Mouse (Mus musculus) megakaryocyte, embryonic 14.5 days (primary cell): ENCODE data around the gene Cyp51. TPM values are rescaled to one million over a fixed set of nuclear protein-coding genes. Genes with fewer than 3 reads are reported as not detected.

Experiments used
- H3K27me3 ChIP-seq: replicated peaks from 2 replicates; pipeline ENCODE3; 2012; ENCODE audit warnings: inconsistent platforms
- H3K36me3 ChIP-seq: replicated peaks from 2 replicates; pipeline ENCODE3; 2012; ENCODE audit warnings: low read length, inconsistent platforms, mixed read lengths
- H3K4me1 ChIP-seq: 2 replicates; pipeline ENCODE4 v1.6.1; 2012; ENCODE audit warnings: inconsistent platforms
- H3K4me3 ChIP-seq: replicated peaks from 2 replicates; pipeline ENCODE3; 2012; ENCODE audit warnings: moderate library complexity, mild to moderate bottlenecking, inconsistent platforms
- H3K9me3 ChIP-seq: 2 replicates; pipeline ENCODE4 v1.6.1; 2012; ENCODE audit warnings: inconsistent platforms
- FLI1 ChIP-seq: IDR thresholded peaks from 2 replicates; pipeline ENCODE4 v1.6.1; 2012; ENCODE audit warnings: low read length, inconsistent platforms, mixed read lengths
- GATA1 ChIP-seq: IDR thresholded peaks from 3 replicates; pipeline ENCODE4 v1.6.1; 2012; ENCODE audit warnings: mixed read lengths, low read length, inconsistent platforms, borderline replicate concordance
- polyA plus RNA-seq: library from polyadenylated mRNA; stranded (reverse); fragments of >175 nt; gene quantifications from 2 replicates; pipeline ENCODE4 v1.2.3, GENCODE M21; 2012; ENCODE audit warnings: low replicate concordance; ENCODE audit not compliant: insufficient read depth

Gene Cyp51
- polyA plus RNA-seq, 1 experiment = 58.0 TPM

DNA sequence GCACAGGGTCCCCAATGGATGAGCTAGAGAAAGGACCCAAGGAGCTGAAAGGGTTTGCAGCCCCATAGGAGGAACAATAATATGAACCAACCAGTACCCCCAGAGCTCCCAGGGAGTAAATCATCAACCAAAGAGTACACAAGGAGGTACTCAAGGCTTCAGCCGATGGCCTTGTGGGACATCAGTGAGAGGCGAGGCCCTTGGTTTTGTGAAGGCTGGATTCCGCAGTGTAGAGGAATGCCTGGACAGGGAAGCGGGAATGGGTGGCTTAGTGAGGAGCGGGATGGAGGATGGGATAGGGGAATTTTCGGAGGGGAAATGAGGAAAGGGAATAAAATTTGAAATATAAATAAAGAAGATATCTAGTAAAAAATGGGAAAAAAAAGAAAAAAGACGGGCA, 19.6 kb downstream of the Cyp51 start:
- Histone ChIP-seq H3K9me3 (no peaks in the 10 kb centered on the region), H3K27me3 (no peaks in the 10 kb centered on the region), H3K4me3 (no peak overlapping the region), H3K4me1 (no peaks in the 10 kb centered on the region), H3K36me3 (peaks cover 96% of the 10 kb centered on the region)
- TF ChIP-seq FLI1 (no peak), GATA1 (no peak)

GRCm38 (mm10) chr5:4081513-4081912, 23.0 kb downstream of the Cyp51 start:
- no peak overlapping the region for H3K4me3 ChIP-seq
- H3K27me3 ChIP-seq = no peaks in the 10 kb centered on the region
- no peaks in the 10 kb centered on the region for H3K9me3 ChIP-seq
- H3K36me3 ChIP-seq = peaks cover 96% of the 10 kb centered on the region
- H3K4me1 ChIP-seq = no peaks in the 10 kb centered on the region
- no peak for TF ChIP-seq FLI1
- no peak for TF ChIP-seq GATA1

GRCm38 (mm10) chr5:4080861-4081260, 23.7 kb downstream of the Cyp51 start:
- Histone ChIP-seq H3K27me3 (no peaks in the 10 kb centered on the region), H3K9me3 (no peaks in the 10 kb centered on the region), H3K36me3 (peaks cover 96% of the 10 kb centered on the region), H3K4me1 (no peaks in the 10 kb centered on the region), H3K4me3 (no peak overlapping the region)
- TF ChIP-seq FLI1 (no peak), GATA1 (no peak)

DNA sequence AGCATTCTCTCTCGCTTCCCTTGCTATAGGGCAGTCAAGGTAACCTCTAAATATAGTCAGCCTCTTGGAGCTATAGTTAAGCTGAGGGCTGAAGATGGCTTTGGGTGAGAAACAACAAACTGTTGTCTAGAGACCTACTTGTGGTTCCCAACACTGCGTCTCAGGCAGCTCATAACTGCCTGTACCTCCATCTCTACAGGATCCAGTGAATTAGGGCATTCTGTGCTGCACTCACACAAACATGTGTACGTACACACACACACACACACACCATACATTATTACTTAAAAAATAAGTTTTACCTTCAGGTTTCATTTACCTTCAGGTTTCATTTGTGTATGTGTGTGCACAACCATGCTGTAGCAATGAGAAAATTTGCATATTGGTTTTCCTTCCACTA, 25.5 kb downstream of the Cyp51 start:
- H3K4me3 ChIP-seq = no peak overlapping the region
- no peaks in the 10 kb centered on the region for H3K27me3 ChIP-seq
- TF ChIP-seq FLI1 (no peak), GATA1 (no peak)
- H3K4me1 ChIP-seq = no peaks in the 10 kb centered on the region
- H3K36me3 ChIP-seq = peaks cover 89% of the 10 kb centered on the region
- H3K9me3 ChIP-seq = no peaks in the 10 kb centered on the region

- peaks cover 95% of the 10 kb centered on the region for H3K36me3 ChIP-seq
- H3K9me3 ChIP-seq = peaks cover 4% of the 10 kb centered on the region; the same call in 1 of the 2 replicates
- no peaks in the 10 kb centered on the region for H3K27me3 ChIP-seq
- H3K4me3 ChIP-seq = peak overlapping the region; percentile 74
- H3K4me1 ChIP-seq = peaks cover 22% of the 10 kb centered on the region
- no peak for TF ChIP-seq GATA1
- TF ChIP-seq FLI1 = no peak
Measured at GRCm38 (mm10) chr5:4067203-4067602, 37.3 kb downstream of the Cyp51 start.

- no peak for TF ChIP-seq GATA1
- TF ChIP-seq FLI1 = no peak
- Histone ChIP-seq H3K36me3 (peaks cover 95% of the 10 kb centered on the region), H3K9me3 (peaks cover 4% of the 10 kb centered on the region; the same call in 1 of the 2 replicates), H3K4me3 (peak overlapping the region; percentile 74), H3K27me3 (no peaks in the 10 kb centered on the region), H3K4me1 (peaks cover 22% of the 10 kb centered on the region)
Measured at GRCm38 (mm10) chr5:4066476-4067115, 38.0 kb downstream of the Cyp51 start.

GRCm38 (mm10) chr5:4060313-4060712, 44.2 kb downstream of the Cyp51 start:
- peaks cover 9% of the 10 kb centered on the region; the same call in 1 of the 2 replicates for H3K4me1 ChIP-seq
- H3K9me3 ChIP-seq = no peaks in the 10 kb centered on the region
- peaks cover 99% of the 10 kb centered on the region for H3K36me3 ChIP-seq
- H3K4me3 ChIP-seq = no peak overlapping the region
- H3K27me3 ChIP-seq = no peaks in the 10 kb centered on the region
- TF ChIP-seq FLI1 = no peak
- TF ChIP-seq GATA1 = no peak

DNA sequence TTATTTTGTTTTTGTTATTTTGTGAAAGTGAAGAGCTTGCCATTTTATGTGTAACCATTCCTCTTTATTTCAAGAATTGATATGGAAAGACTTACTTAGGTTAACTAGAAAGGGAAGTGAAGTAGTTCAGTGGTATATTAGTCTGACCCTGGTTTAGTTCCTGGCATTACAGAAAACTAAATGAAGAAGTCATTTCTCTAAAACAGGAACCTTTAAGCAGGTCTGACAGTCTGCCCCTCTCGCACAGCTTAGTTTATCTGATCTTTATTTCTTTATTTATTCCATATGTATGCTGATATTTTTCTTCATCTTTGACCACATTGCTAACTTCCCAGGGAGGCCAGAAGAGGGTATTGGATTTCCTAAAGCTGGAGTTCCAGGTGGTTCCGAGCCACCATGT, 63.6 kb downstream of the Cyp51 start:
- Histone ChIP-seq H3K4me3 (no peak overlapping the region), H3K27me3 (no peaks in the 10 kb centered on the region), H3K9me3 (no peaks in the 10 kb centered on the region), H3K4me1 (no peaks in the 10 kb centered on the region), H3K36me3 (peaks cover 97% of the 10 kb centered on the region)
- TF ChIP-seq GATA1 = no peak

DNA sequence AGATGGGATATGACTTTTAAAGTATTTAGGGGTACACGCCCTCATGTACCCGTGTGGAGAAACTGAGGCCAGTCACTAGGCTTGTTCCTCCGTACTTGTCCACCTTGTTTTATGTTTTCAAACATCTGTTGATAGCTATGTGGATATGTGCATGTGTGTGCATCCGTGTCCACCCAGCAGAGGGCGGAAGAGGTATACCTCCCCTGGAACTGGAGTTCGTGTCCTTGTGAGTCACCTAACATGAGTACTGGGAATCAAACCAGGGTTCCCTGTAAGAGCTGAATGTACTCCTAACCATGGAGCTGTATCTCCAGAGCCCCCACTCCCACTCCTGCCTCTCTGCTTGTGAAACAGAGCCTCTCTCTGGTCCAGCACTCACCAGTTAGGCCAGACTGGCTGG, 64.2 kb downstream of the Cyp51 start:
- Histone ChIP-seq H3K9me3 (peaks cover 5% of the 10 kb centered on the region), H3K4me3 (no peak overlapping the region), H3K4me1 (no peaks in the 10 kb centered on the region), H3K36me3 (peaks cover 97% of the 10 kb centered on the region), H3K27me3 (no peaks in the 10 kb centered on the region)
- no peak for TF ChIP-seq FLI1

- H3K9me3 ChIP-seq = peaks cover 7% of the 10 kb centered on the region
- H3K27me3 ChIP-seq = no peaks in the 10 kb centered on the region
- H3K4me1 ChIP-seq = no peaks in the 10 kb centered on the region
- peaks cover 97% of the 10 kb centered on the region for H3K36me3 ChIP-seq
- no peak for TF ChIP-seq GATA1
- no peak for TF ChIP-seq FLI1
- no peak overlapping the region for H3K4me3 ChIP-seq
Measured at GRCm38 (mm10) chr5:4039351-4039750, 65.2 kb downstream of the Cyp51 start.

DNA sequence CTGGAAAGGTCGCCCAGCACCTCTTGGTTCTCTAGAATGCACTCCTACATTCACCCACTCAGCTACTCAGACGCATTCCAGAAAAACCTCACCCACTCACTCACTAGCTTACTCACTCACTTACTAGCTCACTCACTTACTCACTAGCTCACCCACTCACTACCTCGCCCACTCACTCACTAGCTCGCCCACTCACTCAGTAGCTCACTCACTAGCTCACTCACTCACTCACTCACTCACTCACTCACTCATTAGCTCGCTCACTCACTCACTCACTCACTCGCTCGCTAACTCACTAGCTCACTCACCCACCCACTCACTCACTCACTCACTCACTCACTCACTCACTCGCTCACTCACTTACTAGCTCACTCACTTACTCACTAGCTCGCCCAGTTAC, 67.9 kb downstream of the Cyp51 start:
- Histone ChIP-seq H3K4me3 (no peak overlapping the region), H3K36me3 (peaks cover 86% of the 10 kb centered on the region), H3K4me1 (no peaks in the 10 kb centered on the region), H3K27me3 (no peaks in the 10 kb centered on the region), H3K9me3 (peaks cover 7% of the 10 kb centered on the region)
- TF ChIP-seq FLI1 (no peak), GATA1 (no peak)
